Mouse (Mus musculus): ENCODE measurements around the gene Mybl2.

DNA sequence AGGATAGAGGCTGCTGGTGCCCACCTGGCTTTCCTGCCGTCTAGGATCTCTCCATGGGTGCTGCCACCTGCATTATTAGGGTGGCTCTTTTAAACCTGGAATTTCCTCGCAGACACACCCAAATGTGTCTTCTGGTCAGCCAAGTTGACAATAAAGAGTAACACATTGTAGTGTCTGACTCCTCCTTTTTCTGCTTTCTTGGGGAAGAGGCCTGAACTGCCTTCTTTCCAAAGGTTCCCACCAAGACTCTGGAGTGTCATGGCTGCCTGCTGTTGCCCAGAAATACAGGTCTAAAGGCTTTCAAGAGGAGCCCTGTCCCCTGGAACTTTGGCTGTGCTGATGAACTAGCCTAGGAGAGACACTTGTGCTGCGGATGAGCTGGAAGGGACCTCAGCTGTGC, 30.0 kb downstream of the Mybl2 start:
- TF ChIP-seq GATA1 (IDR thresholded peaks at IDR 0.05; ENCODE audit: low read length) (no peak), TAL1 (IDR thresholded peaks at IDR 0.05; ENCODE audit: low read length) (no peak)

Measured in erythroblast, embryonic 14.5 days (primary cell).